Mouse (Mus musculus): ENCODE measurements around the gene Emilin1.

Emilin1 gene

GRCm38 (mm10) chr5:30963916-30964315 lies 50.7 kb downstream of the Emilin1 start:
- no peak for DNase-seq

- no peak for DNase-seq
Measured at GRCm38 (mm10) chr5:30966189-30966588, 53.0 kb downstream of the Emilin1 start.

DNA sequence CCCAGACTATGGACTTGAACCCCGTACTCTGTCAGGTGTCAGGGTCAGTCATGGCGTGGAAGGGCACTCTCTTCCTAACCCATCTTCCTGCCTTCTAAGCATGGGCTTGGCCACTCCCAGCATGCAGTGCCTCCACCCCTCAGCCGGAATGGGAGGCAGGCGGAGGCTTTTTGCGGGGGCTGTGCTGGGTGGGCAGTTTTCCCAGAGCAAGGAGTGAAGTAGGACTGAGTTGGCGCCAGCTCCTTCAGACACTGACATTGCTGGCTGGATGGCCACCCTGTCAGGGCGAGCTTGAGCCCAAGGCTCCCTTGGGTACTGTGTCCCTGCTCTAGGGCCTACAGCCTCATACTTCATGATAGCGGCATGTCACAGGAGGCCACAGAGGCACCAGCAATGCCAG lies 55.2 kb downstream of the Emilin1 start, which contains the start of gene Tcf23:
TSS of gene Tcf23 (plus strand) at position 247 of the 400 bp plus-strand sequence.
- no peak for DNase-seq

DNA sequence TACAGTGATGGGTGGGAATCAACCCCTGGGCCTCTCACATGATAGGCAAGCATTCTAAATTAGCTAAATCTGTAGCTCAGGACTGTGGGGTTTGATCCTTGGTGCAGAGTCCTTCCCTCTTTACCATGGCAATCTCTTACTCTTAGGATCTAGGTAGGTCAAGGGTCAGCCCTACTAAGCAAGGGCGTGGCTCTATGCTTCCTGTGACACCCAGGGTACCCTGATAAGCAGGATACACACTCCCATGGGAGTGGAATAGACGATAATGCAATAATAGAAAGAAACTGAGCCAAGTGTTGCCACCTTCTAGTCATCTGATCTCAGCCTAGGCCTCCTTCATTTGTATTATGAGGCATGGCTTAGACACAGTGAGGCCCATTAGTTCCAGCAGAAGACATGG lies 56.2 kb downstream of the Emilin1 start:
- no peak for DNase-seq

All from thymus, postnatal 14 days (tissue).